Mouse (Mus musculus) regulatory T cell (primary cell): Measurements from ENCODE around the gene Usp34.
"Not testable (repeated sequence)": the region's sequence is repeated elsewhere in the genome, so short reads cannot be mapped to it uniquely, and the experiment has no call there.

Experiments used
- in situ Hi-C: fragments of 300-600 bp; cut with MboI, MseI; formaldehyde crosslinking; loops from one replicate; pipeline ENCODE4 v1.15.1; 2025; ENCODE audit warnings: high pct_unique_total_duplicates

Gene Usp34

GRCm38 (mm10) chr11:23496661-23497060 lies 190.0 kb downstream of the Usp34 start:
- in situ Hi-C loops: loop anchor here (5.0 to 10.0 kb wide), 2 partner anchors 388 to 489 kb away; partner anchors contain the start of gene Fam161a

- in situ Hi-C loops: loop anchor here (5.0 to 10.0 kb wide), 2 partner anchors 387 to 490 kb away; partner anchors contain the start of gene Fam161a
Measured at GRCm38 (mm10) chr11:23497335-23497717, 190.6 kb downstream of the Usp34 start.

GRCm38 (mm10) chr11:23497718-23498509 lies 191.2 kb downstream of the Usp34 start, which contains the start of gene Ahsa2:
Gene Ahsa2, minus strand, starts transcription at chr11:23498030.
- in situ Hi-C loops: loop anchor here (5.0 to 10.0 kb wide), 2 partner anchors 387 to 491 kb away; partner anchors contain the start of gene Fam161a

GRCm38 (mm10) chr11:23498609-23499008 lies 191.9 kb downstream of the Usp34 start:
- in situ Hi-C loops: loop anchor here (5.0 to 10.0 kb wide), 2 partner anchors 386 to 491 kb away; partner anchors contain the start of gene Fam161a

- in situ Hi-C loops: not testable (repeated sequence)
Measured at GRCm38 (mm10) chr11:23504801-23505200, 198.1 kb downstream of the Usp34 start.

GRCm38 (mm10) chr11:23514785-23515184 lies 208.1 kb downstream of the Usp34 start:
- in situ Hi-C loops: not testable (repeated sequence)

- in situ Hi-C loops: no loop called here
Measured at GRCm38 (mm10) chr11:23515315-23515714, 208.6 kb downstream of the Usp34 start.

GRCm38 (mm10) chr11:23518981-23519380 lies 212.3 kb downstream of the Usp34 start:
- in situ Hi-C loops: no loop called here

- in situ Hi-C loops: no loop called here
Measured at GRCm38 (mm10) chr11:23520473-23521205, 213.9 kb downstream of the Usp34 start, which contains the start of gene 1700093K21Rik. Gene 1700093K21Rik, minus strand, starts transcription at chr11:23521155.

GRCm38 (mm10) chr11:23537446-23537845 lies 230.8 kb downstream of the Usp34 start:
- in situ Hi-C loops: no loop called here
